Mouse (Mus musculus): ENCODE results near the gene Sox11.

DNA sequence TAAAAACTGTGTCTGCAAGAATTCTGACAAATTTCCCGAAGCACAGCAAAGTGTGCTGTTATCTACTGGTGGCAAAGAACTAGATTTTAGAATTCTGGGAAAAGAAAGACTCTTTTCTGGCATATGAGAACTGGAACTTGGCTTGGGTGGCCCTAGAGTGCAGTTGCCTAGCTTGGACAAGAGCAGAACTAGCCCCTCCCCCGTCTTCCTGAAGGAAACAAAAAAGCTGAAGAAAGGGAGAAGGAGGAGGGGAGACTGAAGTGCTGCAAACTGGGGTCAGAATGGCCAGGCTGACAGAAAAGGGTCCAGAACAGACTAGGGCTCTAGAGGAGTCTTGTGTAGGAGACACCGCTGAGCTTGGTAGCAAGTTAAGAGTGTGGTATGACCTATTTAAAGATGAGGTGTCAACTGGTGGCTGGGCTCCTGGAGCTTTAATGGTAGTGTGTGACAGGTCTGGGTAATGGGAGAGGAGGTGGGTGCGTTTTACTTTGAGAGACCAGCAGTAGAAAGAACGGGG, 31.0 kb downstream of the Sox11 start:
- no peak for TF ChIP-seq CTCF (IDR thresholded peaks at IDR 0.05; ENCODE audit: insufficient read depth, low read depth, low read length)
- TF ChIP-seq POLR2A (IDR thresholded peaks at IDR 0.05; ENCODE audit: insufficient read depth, low read depth, low read length): no peak

Measured in olfactory bulb, adult 2 months (tissue).